Mouse (Mus musculus) inflammation-experienced regulatory T-cells, adult 6 months (primary cell): ENCODE data around the gene Tnfsf10. TPM values are rescaled to one million over a fixed set of nuclear protein-coding genes. Genes with fewer than 3 reads are reported as not detected.

Experiments
- ATAC-seq: one replicate; pipeline ENCODE4 v1.8.0; 2017
- polyA plus RNA-seq, 3 experiments: library from polyadenylated mRNA; unstranded; fragments of 100-300 nt; shearing (Covaris generic); gene quantifications; one replicate each; pipeline ENCODE4 v1.2.1; 2017

Gene Tnfsf10
- polyA plus RNA-seq, 3 experiments from 2014 or later: 17.7 to 30.1 (median 22.4) TPM

GRCm38 (mm10) chr3:27371725-27372650, 55.2 kb downstream of the Tnfsf10 start:
- ATAC-seq: no peak

DNA sequence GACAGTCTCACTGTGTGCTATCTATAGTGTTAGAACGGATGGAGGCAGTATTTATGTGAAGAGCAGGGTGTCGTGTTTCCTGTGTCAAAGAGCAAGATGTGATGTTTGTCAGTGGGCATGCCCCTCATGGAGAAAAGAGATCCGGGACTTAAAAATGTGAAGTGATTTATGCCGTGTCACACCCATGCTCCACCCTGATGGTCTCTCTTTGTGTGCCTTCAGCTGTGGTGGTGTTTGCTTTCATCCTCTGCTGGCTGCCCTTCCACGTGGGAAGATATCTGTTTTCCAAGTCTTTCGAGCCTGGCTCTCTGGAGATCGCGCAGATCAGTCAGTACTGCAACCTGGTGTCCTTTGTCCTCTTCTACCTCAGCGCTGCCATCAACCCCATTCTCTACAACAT, 57.6 kb downstream of the Tnfsf10 start:
- no peak for ATAC-seq

- ATAC-seq: no peak
Measured at GRCm38 (mm10) chr3:27377935-27378334, 61.1 kb downstream of the Tnfsf10 start.

GRCm38 (mm10) chr3:27384836-27385235, 68.0 kb downstream of the Tnfsf10 start:
- no peak for ATAC-seq

DNA sequence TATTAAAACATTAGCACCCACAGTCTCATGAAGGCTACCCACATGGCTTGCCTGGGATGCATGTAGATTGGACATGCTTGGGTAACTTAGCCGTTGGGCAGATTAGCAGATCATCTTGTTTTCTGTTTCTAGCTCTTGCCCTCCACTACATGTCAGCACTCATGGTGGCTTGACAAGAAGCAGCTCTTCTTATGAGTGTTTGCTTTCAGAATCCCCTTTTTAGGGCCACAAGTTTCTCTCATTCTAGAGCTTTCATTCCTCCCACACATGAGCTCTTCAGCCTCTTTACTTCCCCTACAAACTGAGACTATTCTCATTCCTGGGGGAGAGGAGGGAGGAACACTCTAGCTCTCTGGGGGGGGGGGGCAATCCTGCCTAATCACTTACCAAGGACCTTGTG, 73.1 kb downstream of the Tnfsf10 start:
- ATAC-seq: no peak

Other genes starting within 250 kb of the Tnfsf10 start
- 10 to 100 TPM in 1 of 3 experiments, 1 to 10 TPM in 2; 4.0 to 37.2 (median 6.3) TPM for gene Ect2, start 163.2 kb upstream of the Tnfsf10 start, polyA plus RNA-seq
- 10 to 100 TPM; 21.0 to 33.3 (median 22.7) TPM for gene Nceh1, start 134.1 kb upstream of the Tnfsf10 start, polyA plus RNA-seq
- not detected for gene Ghsr, start 54.3 kb downstream of the Tnfsf10 start, polyA plus RNA-seq